Mouse (Mus musculus) embryonic facial prominence, embryonic 11.5 days (tissue): ENCODE results near the gene Cryga. TPM values are rescaled to one million over a fixed set of nuclear protein-coding genes. Genes with fewer than 3 reads are reported as not detected.

Source experiments
- ATAC-seq: fragments of 200-750 bp; cut with Nextera tagmentation; replicated peaks from 2 replicates; pipeline ENCODE4 v1.8.0; 2017; ENCODE audit warnings: low read depth; ENCODE audit not compliant: insufficient number of reproducible peaks, low FRiP score, low TSS enrichment
- DNase-seq: peaks from one replicate; pipeline ENCODE4 v3.0.0-alpha.2; 2015; ENCODE audit warnings: low spot score
- H3K27ac ChIP-seq: fragments of 300-500 bp; sonication (generic); replicated peaks from 2 replicates; pipeline ENCODE4 v1.5.1; 2014; ENCODE audit warnings: mild to moderate bottlenecking, low read depth, low read length, control low read depth
- H3K27me3 ChIP-seq: fragments of 300-500 bp; sonication (generic); 2 replicates; pipeline ENCODE4 v1.6.1; 2014; ENCODE audit warnings: mild to moderate bottlenecking, low read length, moderate library complexity, mixed read lengths; ENCODE audit not compliant: control insufficient read depth, insufficient read depth
- H3K36me3 ChIP-seq: fragments of 300-500 bp; sonication (generic); replicated peaks from 2 replicates; pipeline ENCODE4 v1.6.1; 2014; ENCODE audit warnings: low read depth, mild to moderate bottlenecking, low read length, moderate library complexity, mixed read lengths; ENCODE audit not compliant: control insufficient read depth, insufficient read depth
- H3K4me1 ChIP-seq: fragments of 300-500 bp; sonication (generic); 2 replicates; pipeline ENCODE4 v1.6.1; 2014; ENCODE audit warnings: low read length, mixed read lengths; ENCODE audit not compliant: control insufficient read depth, insufficient read depth
- H3K4me2 ChIP-seq: fragments of 300-500 bp; sonication (generic); 2 replicates; pipeline ENCODE4 v1.6.1; 2014; ENCODE audit warnings: low read depth, mild to moderate bottlenecking, control low read depth, low read length, moderate library complexity
- H3K4me3 ChIP-seq: fragments of 300-500 bp; sonication (generic); 2 replicates; pipeline ENCODE4 v1.5.1; 2014; ENCODE audit warnings: low read depth, low read length, control low read depth
- H3K9ac ChIP-seq: fragments of 300-500 bp; sonication (generic); replicated peaks from 2 replicates; pipeline ENCODE4 v1.6.1; 2014; ENCODE audit warnings: mild to moderate bottlenecking, control low read depth, low read length
- H3K9me3 ChIP-seq: fragments of 300-500 bp; sonication (generic); replicated peaks from 2 replicates; pipeline ENCODE4 v1.6.1; 2016; ENCODE audit warnings: mild to moderate bottlenecking, low read length, inconsistent platforms, mixed read lengths; ENCODE audit not compliant: control insufficient read depth
- WGBS: fragments of 180-500 bp; shearing (Covaris S2); extraction: QIAGEN DNeasy Blood & Tissue Kit; methylation state at CpG from one replicate; pipeline ENCODE4 v1.1.7; 2014; 5-methylcytosine and 5-hydroxymethylcytosine counted together
- polyA plus RNA-seq: library from polyadenylated mRNA; unstranded; fragments of >200 nt; fragmentation: Nextera tagmentation; extraction: Ambion mirVana; gene quantifications from 2 replicates; pipeline ENCODE4 v1.2.1, GENCODE M21; 2014

Cryga gene
- polyA plus RNA-seq, 1 experiment from 2014 or later: not detected

DNA sequence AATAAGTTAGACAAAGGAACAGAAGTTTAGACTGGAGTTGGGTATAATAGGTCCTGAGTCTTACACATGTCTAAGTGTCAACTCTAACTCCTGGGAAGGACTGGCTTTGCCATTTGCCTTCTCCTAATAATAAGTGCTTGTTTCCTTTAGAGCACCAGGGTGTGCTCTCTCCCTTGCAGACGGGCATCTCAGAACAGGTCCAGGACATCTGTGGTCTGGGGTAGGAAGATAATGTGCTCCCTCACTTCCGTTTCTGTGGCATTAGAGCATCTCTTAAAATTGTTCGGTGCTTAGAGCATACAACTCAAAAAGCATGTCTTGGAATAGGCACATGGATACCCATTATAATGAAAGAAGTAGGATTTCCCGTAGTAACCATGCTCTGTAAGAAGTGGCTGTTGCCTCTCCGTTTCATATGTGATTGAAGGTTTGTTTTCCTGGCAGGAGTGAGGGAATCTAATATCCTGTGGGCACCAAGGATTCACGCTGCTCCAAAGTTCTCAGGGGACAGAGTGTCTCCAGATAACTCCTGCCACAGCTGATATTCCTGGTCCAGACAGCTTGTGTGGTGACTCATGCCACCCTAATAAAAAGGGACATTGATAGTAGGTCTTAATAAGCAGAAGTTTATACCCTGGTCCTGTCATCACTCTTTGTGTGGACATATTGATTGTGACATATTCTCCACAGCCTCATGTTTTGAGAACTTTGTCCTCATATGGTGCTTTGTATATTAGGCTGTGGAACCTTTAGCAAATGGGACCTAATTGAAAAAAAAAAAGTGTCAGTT is 14.4 kb downstream of the Cryga start:
- no peaks in the 10 kb centered on the region for H3K27me3 ChIP-seq
- no peaks in the 10 kb centered on the region for H3K4me1 ChIP-seq
- ATAC-seq (no peak), DNase-seq (no peak)
- no peaks in the 10 kb centered on the region for H3K36me3 ChIP-seq
- no peak overlapping the region for H3K4me3 ChIP-seq
- no peak overlapping the region for H3K4me2 ChIP-seq
- 76% methylated on average over 6 of the region's 6 CpGs for WGBS
- H3K9me3 ChIP-seq: no peaks in the 10 kb centered on the region
- no peak overlapping the region for H3K27ac ChIP-seq
- no peak overlapping the region for H3K9ac ChIP-seq

DNA sequence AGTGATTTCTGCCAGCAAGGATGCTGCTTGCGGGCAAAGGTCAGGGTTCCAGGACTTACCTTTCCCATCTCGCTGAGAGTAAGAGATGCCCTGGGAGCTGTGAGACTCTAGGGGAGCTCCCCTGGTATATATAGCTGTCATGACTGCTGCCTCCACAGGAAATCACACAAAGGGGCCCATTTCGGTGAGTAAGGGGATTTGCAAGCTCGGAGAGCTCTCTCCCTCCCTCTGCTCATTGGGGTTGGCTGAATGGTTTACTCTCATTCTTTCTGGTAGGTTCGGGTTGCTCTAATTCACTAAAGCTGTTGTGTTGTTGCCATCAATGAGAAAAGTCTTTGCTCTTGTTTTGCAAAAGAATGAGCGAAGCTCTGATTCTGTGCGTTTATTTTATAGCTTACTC is 21.0 kb downstream of the Cryga start, which contains the start of gene Crygb:
Gene Crygb (minus strand): TSS at position 101 of the 400 bp plus-strand sequence.
- no peaks in the 10 kb centered on the region for H3K4me1 ChIP-seq
- H3K9me3 ChIP-seq: no peaks in the 10 kb centered on the region
- H3K9ac ChIP-seq: no peak within 1 kb of the TSS
- no peak for ATAC-seq
- no peaks in the 10 kb centered on the region for H3K27me3 ChIP-seq
- H3K27ac ChIP-seq: no peak within 1 kb of the TSS
- H3K36me3 ChIP-seq: no peaks in the 10 kb centered on the region
- DNase-seq: peak; percentile 24
- WGBS: 25% methylated on average over 7 of the region's 7 CpGs
- H3K4me3 ChIP-seq: no peak within 1 kb of the TSS
- no peak within 1 kb of the TSS for H3K4me2 ChIP-seq

DNA sequence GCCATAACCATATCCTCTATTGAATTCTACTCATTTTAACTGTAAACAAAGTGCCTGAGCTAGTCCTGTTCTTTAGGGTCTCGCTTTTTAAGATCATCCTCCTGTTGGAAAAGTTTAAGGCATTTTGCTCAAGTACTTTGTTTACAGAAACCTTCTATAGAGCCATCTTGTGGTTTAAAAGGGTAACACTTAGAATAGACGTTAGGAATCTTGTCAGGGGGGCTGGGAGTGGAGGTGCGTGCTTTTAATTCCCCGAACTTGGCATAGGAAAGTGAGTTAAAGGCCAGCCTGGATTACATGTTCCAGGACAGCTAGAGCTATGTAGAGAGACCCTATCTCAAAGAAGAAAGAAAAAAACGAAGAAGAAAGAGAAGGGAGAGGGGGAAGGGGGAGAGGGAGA is 27.6 kb downstream of the Cryga start:
- WGBS: 15% methylated on average over 5 of the region's 5 CpGs
- Histone ChIP-seq H3K4me3 (no peak overlapping the region), H3K27me3 (no peaks in the 10 kb centered on the region), H3K4me1 (no peaks in the 10 kb centered on the region), H3K4me2 (no peak overlapping the region), H3K36me3 (no peaks in the 10 kb centered on the region), H3K9ac (no peak overlapping the region), H3K27ac (no peak overlapping the region), H3K9me3 (no peaks in the 10 kb centered on the region)
- ATAC-seq: no peak
- peak; percentile 26 for DNase-seq

DNA sequence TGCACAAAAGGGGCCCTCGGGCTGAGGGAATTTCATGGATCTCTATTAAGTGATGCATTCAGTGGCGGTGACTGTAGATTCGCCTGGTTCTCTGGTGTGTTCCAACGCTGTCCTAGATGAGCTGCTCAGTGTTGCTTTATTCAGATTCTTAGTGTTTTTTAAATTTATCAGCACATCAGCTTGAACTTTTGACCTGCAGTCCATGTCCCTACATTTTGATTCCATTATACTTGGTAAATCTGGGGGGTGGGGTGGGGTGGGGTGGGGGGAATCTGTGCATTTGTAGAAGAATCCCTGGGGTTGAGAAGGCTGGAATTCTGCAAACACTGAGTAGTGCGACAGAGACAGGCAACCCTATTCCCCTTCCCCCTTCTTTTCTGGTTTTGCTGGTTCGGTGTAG is 29.6 kb downstream of the Cryga start, which contains the start of gene Crygc:
Gene Crygc (minus strand): TSS at position 101 of the 400 bp plus-strand sequence.
- Histone ChIP-seq H3K27ac (no peak within 1 kb of the TSS), H3K4me1 (no peaks in the 10 kb centered on the region), H3K9me3 (no peaks in the 10 kb centered on the region), H3K36me3 (no peaks in the 10 kb centered on the region), H3K4me3 (no peak within 1 kb of the TSS), H3K9ac (no peak within 1 kb of the TSS), H3K27me3 (no peaks in the 10 kb centered on the region), H3K4me2 (no peak within 1 kb of the TSS)
- ATAC-seq (no peak), DNase-seq (no peak)
- 56% methylated on average over 6 of the region's 6 CpGs for WGBS

DNA sequence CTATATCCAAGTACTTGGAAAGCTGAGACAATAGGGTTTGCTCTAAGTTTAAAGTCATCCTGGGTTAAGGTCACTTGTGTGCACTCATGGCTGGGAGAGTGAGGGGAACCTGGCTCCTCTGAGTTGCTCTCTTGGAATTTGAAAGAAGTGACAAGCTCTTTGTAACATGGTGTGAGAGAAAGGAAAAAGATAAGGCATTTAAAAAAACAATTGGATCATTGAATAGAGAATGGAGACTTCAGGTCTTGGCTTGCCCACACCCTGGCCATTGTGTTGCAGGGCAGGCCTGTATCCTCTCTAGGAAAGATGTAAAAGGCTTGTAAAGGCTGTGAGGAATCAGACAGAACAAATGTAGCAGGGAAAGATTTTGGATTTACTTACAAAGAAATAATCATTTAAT is 35.3 kb downstream of the Cryga start:
- Histone ChIP-seq H3K27ac (no peak overlapping the region), H3K4me2 (no peak overlapping the region), H3K9ac (no peak overlapping the region), H3K4me3 (no peak overlapping the region), H3K4me1 (no peaks in the 10 kb centered on the region), H3K9me3 (no peaks in the 10 kb centered on the region), H3K27me3 (no peaks in the 10 kb centered on the region), H3K36me3 (no peaks in the 10 kb centered on the region)
- ATAC-seq: no peak
- no peak for DNase-seq

DNA sequence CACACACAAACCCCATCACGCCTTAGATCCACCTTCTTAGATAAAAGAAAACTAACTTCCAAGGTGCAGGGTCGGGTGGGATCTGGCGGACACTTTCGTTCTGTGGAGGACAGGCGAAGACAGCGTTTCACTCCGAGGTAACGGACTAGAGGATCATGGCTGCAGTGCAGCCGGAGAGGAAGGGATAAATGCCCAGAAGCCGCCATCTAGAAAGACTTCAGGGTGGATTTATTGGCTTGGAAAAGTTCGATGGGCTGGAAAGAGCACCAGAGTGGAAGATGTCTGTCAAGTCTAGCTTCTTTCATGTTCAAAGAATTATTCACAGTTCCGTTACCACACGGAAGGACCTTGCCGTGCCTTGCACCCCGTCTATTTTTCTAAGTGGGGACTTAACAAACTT is 39.0 kb downstream of the Cryga start:
- Histone ChIP-seq H3K9ac (no peak overlapping the region), H3K4me3 (no peak overlapping the region), H3K4me1 (no peaks in the 10 kb centered on the region), H3K36me3 (no peaks in the 10 kb centered on the region), H3K9me3 (no peaks in the 10 kb centered on the region), H3K27me3 (no peaks in the 10 kb centered on the region), H3K4me2 (no peak overlapping the region), H3K27ac (no peak overlapping the region)
- 88% methylated on average over 15 of the region's 15 CpGs for WGBS
- DNase-seq (no peak), ATAC-seq (no peak)

DNA sequence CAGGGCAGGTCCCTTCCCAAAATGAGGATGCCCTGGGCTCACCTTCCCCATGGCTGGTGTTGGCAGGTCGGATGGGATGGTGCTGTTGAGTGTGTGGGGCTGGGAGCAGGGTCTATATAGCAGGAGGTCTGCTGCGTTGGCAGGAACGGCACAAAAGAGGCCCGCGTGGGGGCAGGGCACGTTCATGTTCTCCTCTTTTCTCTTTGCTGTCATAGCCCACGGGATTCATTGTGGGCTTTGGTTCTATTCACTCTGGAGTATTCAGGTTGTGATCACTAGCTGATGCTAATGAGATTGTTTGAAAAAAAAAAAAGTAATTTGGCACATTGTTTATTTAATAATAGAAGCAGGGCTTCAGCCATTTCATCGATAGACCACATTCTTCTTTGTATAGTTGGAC is 39.8 kb downstream of the Cryga start, which contains the start of gene Crygd:
Gene Crygd (minus strand): TSS at position 101 of the 400 bp plus-strand sequence.
- ATAC-seq: no peak; the same call in 1 of the 2 replicates
- 80% methylated on average over 8 of the region's 8 CpGs for WGBS

DNA sequence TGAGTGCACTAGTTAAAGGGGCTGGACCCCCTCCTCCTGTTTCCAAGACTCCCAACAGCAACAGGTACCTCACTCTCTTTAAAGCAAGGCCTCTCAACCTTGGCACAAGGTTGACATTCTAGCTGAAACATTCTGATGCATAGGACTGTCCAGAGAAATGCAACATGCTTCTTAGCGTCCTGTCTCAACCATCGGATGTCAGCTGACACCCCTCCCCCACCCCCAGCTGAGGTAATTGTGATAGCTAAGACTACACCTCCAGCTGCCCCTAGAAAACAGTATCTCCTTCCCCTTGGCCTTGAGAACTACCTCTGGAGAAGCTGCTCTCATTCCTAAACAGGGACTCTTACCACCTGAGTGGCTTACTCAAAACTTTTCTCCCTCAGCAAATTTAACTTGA is 51.0 kb downstream of the Cryga start:
- no peak overlapping the region for H3K4me3 ChIP-seq
- H3K36me3 ChIP-seq: no peaks in the 10 kb centered on the region
- WGBS: 26% methylated on average over 2 of the region's 2 CpGs
- H3K9me3 ChIP-seq: no peaks in the 10 kb centered on the region
- H3K4me2 ChIP-seq: no peak overlapping the region
- H3K27ac ChIP-seq: no peak overlapping the region
- DNase-seq (no peak), ATAC-seq (no peak)
- no peaks in the 10 kb centered on the region for H3K27me3 ChIP-seq
- no peak overlapping the region for H3K9ac ChIP-seq
- H3K4me1 ChIP-seq: no peaks in the 10 kb centered on the region

More for the DNA sequence above, 39.8 kb downstream of the Cryga start, which contains the start of gene Crygd:
- Histone ChIP-seq H3K9me3 (no peaks in the 10 kb centered on the region), H3K36me3 (no peaks in the 10 kb centered on the region), H3K27ac (no peak within 1 kb of the TSS), H3K9ac (no peak within 1 kb of the TSS), H3K27me3 (no peaks in the 10 kb centered on the region), H3K4me2 (no peak within 1 kb of the TSS), H3K4me3 (no peak within 1 kb of the TSS), H3K4me1 (no peaks in the 10 kb centered on the region)
- DNase-seq: no peak
